Mouse (Mus musculus): ENCODE results near the gene Khnyn. TPM values are rescaled to one million over a fixed set of nuclear protein-coding genes. Genes with fewer than 3 reads are reported as not detected.
A peak's percentile ranks its signal among the peaks of the same experiment; 100 is the strongest.

Khnyn gene
- polyA plus RNA-seq, 1 experiment: 35.5 TPM

DNA sequence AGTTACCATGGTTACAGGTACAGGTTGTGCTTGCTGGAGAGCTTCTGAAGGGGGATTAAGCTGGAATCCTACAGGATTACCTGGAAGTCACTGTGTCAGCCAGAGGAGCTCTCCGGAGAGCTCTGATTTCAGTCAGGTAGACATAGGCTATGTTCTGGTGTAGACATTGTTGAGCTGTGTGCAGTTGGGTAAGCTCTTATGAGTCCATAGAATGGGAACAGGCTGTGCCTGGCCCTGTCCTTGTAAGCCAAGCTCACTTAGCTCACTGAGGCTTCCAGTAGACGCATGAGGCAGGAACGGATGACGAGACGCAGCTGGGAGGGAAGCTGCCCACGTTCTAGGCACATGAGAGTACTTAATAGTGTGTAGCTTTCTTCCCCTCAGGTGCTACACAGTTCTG is 22.6 kb upstream of the Khnyn start:
- TF ChIP-seq CTCF (IDR thresholded peaks at IDR 0.05; ENCODE audit: borderline replicate concordance, control insufficient read depth, extremely low read depth, insufficient read depth, low read length, poor library complexity): no peak
- TF ChIP-seq POLR2A (IDR thresholded peaks at IDR 0.05; ENCODE audit: control insufficient read depth, extremely low read depth, insufficient read depth, low read length, poor library complexity): no peak
- no peaks in the 10 kb centered on the region for H3K27me3 ChIP-seq (ENCODE audit: control insufficient read depth, insufficient read depth, low read length)
- no peak for DNase-seq
- WGBS: 93% methylated on average over 6 of the region's 6 CpGs
- H3K27ac ChIP-seq (ENCODE audit: control insufficient read depth, insufficient read depth, low read length): no peak overlapping the region
- H3K36me3 ChIP-seq (ENCODE audit: control insufficient read depth, insufficient read depth, low read length): no peaks in the 10 kb centered on the region
- H3K4me3 ChIP-seq (ENCODE audit: control insufficient read depth, insufficient read depth, low read length): no peak overlapping the region
- no peaks in the 10 kb centered on the region for H3K4me1 ChIP-seq (replicated peaks; ENCODE audit: control insufficient read depth, insufficient read depth, low read length)

- TF ChIP-seq CTCF (IDR thresholded peaks at IDR 0.05; ENCODE audit: borderline replicate concordance, control insufficient read depth, extremely low read depth, insufficient read depth, low read length, poor library complexity) (no peak), POLR2A (IDR thresholded peaks at IDR 0.05; ENCODE audit: control insufficient read depth, extremely low read depth, insufficient read depth, low read length, poor library complexity) (no peak)
- no peak overlapping the region for H3K4me3 ChIP-seq (ENCODE audit: control insufficient read depth, insufficient read depth, low read length)
- DNase-seq: no peak
- H3K4me1 ChIP-seq (replicated peaks; ENCODE audit: control insufficient read depth, insufficient read depth, low read length): no peaks in the 10 kb centered on the region
- H3K27ac ChIP-seq (ENCODE audit: control insufficient read depth, insufficient read depth, low read length): no peak overlapping the region
- WGBS: 97% methylated on average over 10 of the region's 10 CpGs
- no peaks in the 10 kb centered on the region for H3K27me3 ChIP-seq (ENCODE audit: control insufficient read depth, insufficient read depth, low read length)
- no peaks in the 10 kb centered on the region for H3K36me3 ChIP-seq (ENCODE audit: control insufficient read depth, insufficient read depth, low read length)
These were observed 21.8 kb upstream of the Khnyn start for GRCm38 (mm10) chr14:55862970-55863369.

- 44% methylated on average over 7 of the region's 7 CpGs for WGBS
- Histone ChIP-seq H3K4me1 (replicated peaks; ENCODE audit: control insufficient read depth, insufficient read depth, low read length) (no peaks in the 10 kb centered on the region), H3K27me3 (ENCODE audit: control insufficient read depth, insufficient read depth, low read length) (no peaks in the 10 kb centered on the region), H3K36me3 (ENCODE audit: control insufficient read depth, insufficient read depth, low read length) (no peaks in the 10 kb centered on the region), H3K4me3 (ENCODE audit: control insufficient read depth, insufficient read depth, low read length) (no peak overlapping the region), H3K27ac (ENCODE audit: control insufficient read depth, insufficient read depth, low read length) (no peak overlapping the region)
- peak; percentile 68 for DNase-seq
- TF ChIP-seq POLR2A (IDR thresholded peaks at IDR 0.05; ENCODE audit: control insufficient read depth, extremely low read depth, insufficient read depth, low read length, poor library complexity) (no peak), CTCF (IDR thresholded peaks at IDR 0.05; ENCODE audit: borderline replicate concordance, control insufficient read depth, extremely low read depth, insufficient read depth, low read length, poor library complexity) (peak; percentile 91; the same call in 1 of the 2 replicates)
These were observed 21.0 kb upstream of the Khnyn start for GRCm38 (mm10) chr14:55863773-55864172.

GRCm38 (mm10) chr14:55866962-55867361 is 17.8 kb upstream of the Khnyn start:
- Histone ChIP-seq H3K27ac (ENCODE audit: control insufficient read depth, insufficient read depth, low read length) (no peak overlapping the region), H3K4me1 (replicated peaks; ENCODE audit: control insufficient read depth, insufficient read depth, low read length) (no peaks in the 10 kb centered on the region), H3K27me3 (ENCODE audit: control insufficient read depth, insufficient read depth, low read length) (no peaks in the 10 kb centered on the region), H3K36me3 (ENCODE audit: control insufficient read depth, insufficient read depth, low read length) (no peaks in the 10 kb centered on the region), H3K4me3 (ENCODE audit: control insufficient read depth, insufficient read depth, low read length) (no peak overlapping the region)
- DNase-seq: peak; percentile 22
- no peak for TF ChIP-seq CTCF (IDR thresholded peaks at IDR 0.05; ENCODE audit: borderline replicate concordance, control insufficient read depth, extremely low read depth, insufficient read depth, low read length, poor library complexity)
- WGBS: 53% methylated on average over 4 of the region's 4 CpGs

DNA sequence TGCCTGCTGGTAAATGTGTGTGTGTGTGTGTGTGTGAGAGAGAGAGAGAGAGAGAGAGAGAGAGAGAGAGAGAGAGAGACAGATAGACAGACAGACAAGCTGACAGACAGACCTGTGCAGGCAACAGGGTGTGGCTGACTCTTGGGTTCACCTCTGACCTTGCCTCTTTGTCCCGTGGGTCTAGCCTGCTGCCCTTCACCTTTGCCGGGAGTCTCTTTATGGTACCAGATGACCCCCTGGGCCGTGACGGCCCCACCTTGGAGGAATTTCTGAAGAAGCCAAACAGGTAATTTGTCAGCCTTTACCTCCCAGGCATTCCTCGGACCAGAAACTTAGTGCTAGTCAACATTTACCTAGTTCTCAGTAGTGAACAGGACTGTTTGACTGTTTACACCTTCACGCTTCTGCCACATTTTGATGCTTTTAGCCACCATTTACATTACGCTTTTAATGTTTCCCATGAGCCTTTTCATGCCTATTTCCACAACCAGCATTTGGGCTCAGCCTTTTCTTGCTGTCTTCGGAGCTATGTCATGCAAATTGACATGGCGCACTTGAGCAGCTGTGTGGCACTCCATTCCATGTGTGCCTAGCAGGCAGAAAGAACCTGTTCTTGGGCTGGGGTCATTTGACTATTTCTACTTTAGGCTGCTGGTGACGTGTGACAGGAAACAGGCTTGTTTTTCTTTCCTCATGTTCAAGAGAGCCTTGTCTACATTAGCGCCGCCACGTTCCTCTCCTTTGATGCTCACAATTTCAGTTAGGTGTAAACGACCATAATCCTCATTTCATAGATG is 16.3 kb upstream of the Khnyn start:
- TF ChIP-seq POLR2A (IDR thresholded peaks at IDR 0.05; ENCODE audit: control insufficient read depth, extremely low read depth, insufficient read depth, low read length, poor library complexity) (no peak), CTCF (IDR thresholded peaks at IDR 0.05; ENCODE audit: borderline replicate concordance, control insufficient read depth, extremely low read depth, insufficient read depth, low read length, poor library complexity) (no peak)
- Histone ChIP-seq H3K4me1 (replicated peaks; ENCODE audit: control insufficient read depth, insufficient read depth, low read length) (peaks cover under 1% of the 10 kb centered on the region; the same call in 1 of the 2 replicates), H3K36me3 (ENCODE audit: control insufficient read depth, insufficient read depth, low read length) (no peaks in the 10 kb centered on the region), H3K27ac (ENCODE audit: control insufficient read depth, insufficient read depth, low read length) (no peak overlapping the region), H3K4me3 (ENCODE audit: control insufficient read depth, insufficient read depth, low read length) (no peak overlapping the region), H3K27me3 (ENCODE audit: control insufficient read depth, insufficient read depth, low read length) (no peaks in the 10 kb centered on the region)
- DNase-seq: no peak
- 94% methylated on average over 14 of the region's 14 CpGs for WGBS

DNA sequence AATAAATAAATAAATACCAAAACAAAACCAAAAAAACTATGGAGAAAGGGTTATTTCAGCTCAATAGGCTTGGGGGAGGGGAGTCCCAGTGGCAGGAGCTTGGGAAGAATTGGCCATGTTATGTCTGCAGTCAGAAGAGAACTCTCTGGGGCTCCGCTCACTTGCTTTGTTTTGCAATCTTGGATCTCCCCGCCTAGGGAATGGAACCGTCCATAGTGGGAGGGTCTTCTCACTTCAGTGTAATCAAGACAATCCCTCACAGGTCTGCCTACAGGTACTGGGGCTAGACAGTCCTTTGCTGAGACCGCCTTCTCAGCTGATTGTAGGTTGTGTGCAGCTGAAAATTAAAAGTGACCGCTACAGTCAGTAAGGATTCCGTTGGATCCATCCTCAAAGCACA is 15.2 kb upstream of the Khnyn start:
- no peak overlapping the region for H3K27ac ChIP-seq (ENCODE audit: control insufficient read depth, insufficient read depth, low read length)
- no peak for DNase-seq
- H3K4me3 ChIP-seq (ENCODE audit: control insufficient read depth, insufficient read depth, low read length): no peak overlapping the region
- WGBS: 95% methylated on average over 6 of the region's 6 CpGs
- no peak for TF ChIP-seq POLR2A (IDR thresholded peaks at IDR 0.05; ENCODE audit: control insufficient read depth, extremely low read depth, insufficient read depth, low read length, poor library complexity)
- no peak for TF ChIP-seq CTCF (IDR thresholded peaks at IDR 0.05; ENCODE audit: borderline replicate concordance, control insufficient read depth, extremely low read depth, insufficient read depth, low read length, poor library complexity)
- H3K27me3 ChIP-seq (ENCODE audit: control insufficient read depth, insufficient read depth, low read length): no peaks in the 10 kb centered on the region
- peaks cover 7% of the 10 kb centered on the region for H3K4me1 ChIP-seq (replicated peaks; ENCODE audit: control insufficient read depth, insufficient read depth, low read length)
- H3K36me3 ChIP-seq (ENCODE audit: control insufficient read depth, insufficient read depth, low read length): no peaks in the 10 kb centered on the region
